Mouse (Mus musculus) fat pad, adult 2 months (tissue): ENCODE results near the gene Mrps7.
A peak's percentile ranks its signal among the peaks of the same experiment; 100 is the strongest.

ENCODE experiments used
- DNase-seq: peaks from one replicate; pipeline ENCODE4 v3.0.0-alpha.2; 2011; ENCODE audit warnings: low read depth, low spot score; ENCODE audit errors: extremely low read depth

Mrps7 gene

GRCm38 (mm10) chr11:115627705-115628464 is 24.2 kb downstream of the Mrps7 start, which contains the start of gene Slc25a19:
Gene Slc25a19 (minus strand): TSS chr11:115628295.
- peak; percentile 99 for DNase-seq

GRCm38 (mm10) chr11:115628465-115629101 is 24.9 kb downstream of the Mrps7 start:
- no peak for DNase-seq

- no peak for DNase-seq
Measured at GRCm38 (mm10) chr11:115629734-115630531, 26.2 kb downstream of the Mrps7 start.

GRCm38 (mm10) chr11:115630532-115631504 is 27.1 kb downstream of the Mrps7 start:
- no peak for DNase-seq

GRCm38 (mm10) chr11:115631505-115631890 is 27.8 kb downstream of the Mrps7 start:
- no peak for DNase-seq

- no peak for DNase-seq
Measured at GRCm38 (mm10) chr11:115632247-115632646, 28.5 kb downstream of the Mrps7 start.

GRCm38 (mm10) chr11:115632862-115633261 is 29.1 kb downstream of the Mrps7 start:
- no peak for DNase-seq

GRCm38 (mm10) chr11:115634109-115634508 is 30.4 kb downstream of the Mrps7 start:
- no peak for DNase-seq

GRCm38 (mm10) chr11:115635041-115635440 is 31.3 kb downstream of the Mrps7 start:
- DNase-seq: no peak

- no peak for DNase-seq
Measured at GRCm38 (mm10) chr11:115635484-115635883, 31.8 kb downstream of the Mrps7 start.

- no peak for DNase-seq
Measured at GRCm38 (mm10) chr11:115636960-115637359, 33.2 kb downstream of the Mrps7 start.

GRCm38 (mm10) chr11:115638498-115639409 is 35.0 kb downstream of the Mrps7 start:
- no peak for DNase-seq

GRCm38 (mm10) chr11:115639540-115639939 is 35.8 kb downstream of the Mrps7 start:
- DNase-seq: no peak

GRCm38 (mm10) chr11:115640311-115640828 is 36.6 kb downstream of the Mrps7 start:
- DNase-seq: no peak

- no peak for DNase-seq
Measured at GRCm38 (mm10) chr11:115640978-115641663, 37.4 kb downstream of the Mrps7 start.

GRCm38 (mm10) chr11:115641664-115642036 is 37.9 kb downstream of the Mrps7 start:
- DNase-seq: no peak

- no peak for DNase-seq
Measured at GRCm38 (mm10) chr11:115642705-115643104, 39.0 kb downstream of the Mrps7 start.

GRCm38 (mm10) chr11:115643265-115643664 is 39.5 kb downstream of the Mrps7 start:
- DNase-seq: no peak

- no peak for DNase-seq
Measured at GRCm38 (mm10) chr11:115644308-115644707, 40.6 kb downstream of the Mrps7 start.
